Mouse (Mus musculus): ENCODE data around the gene Rps23. TPM values are rescaled to one million over a fixed set of nuclear protein-coding genes. Genes with fewer than 3 reads are reported as not detected.

Rps23 gene
- 1,032 and 1,064 TPM in 2 replicates for polyA plus RNA-seq (2012; rRNA removed)

DNA sequence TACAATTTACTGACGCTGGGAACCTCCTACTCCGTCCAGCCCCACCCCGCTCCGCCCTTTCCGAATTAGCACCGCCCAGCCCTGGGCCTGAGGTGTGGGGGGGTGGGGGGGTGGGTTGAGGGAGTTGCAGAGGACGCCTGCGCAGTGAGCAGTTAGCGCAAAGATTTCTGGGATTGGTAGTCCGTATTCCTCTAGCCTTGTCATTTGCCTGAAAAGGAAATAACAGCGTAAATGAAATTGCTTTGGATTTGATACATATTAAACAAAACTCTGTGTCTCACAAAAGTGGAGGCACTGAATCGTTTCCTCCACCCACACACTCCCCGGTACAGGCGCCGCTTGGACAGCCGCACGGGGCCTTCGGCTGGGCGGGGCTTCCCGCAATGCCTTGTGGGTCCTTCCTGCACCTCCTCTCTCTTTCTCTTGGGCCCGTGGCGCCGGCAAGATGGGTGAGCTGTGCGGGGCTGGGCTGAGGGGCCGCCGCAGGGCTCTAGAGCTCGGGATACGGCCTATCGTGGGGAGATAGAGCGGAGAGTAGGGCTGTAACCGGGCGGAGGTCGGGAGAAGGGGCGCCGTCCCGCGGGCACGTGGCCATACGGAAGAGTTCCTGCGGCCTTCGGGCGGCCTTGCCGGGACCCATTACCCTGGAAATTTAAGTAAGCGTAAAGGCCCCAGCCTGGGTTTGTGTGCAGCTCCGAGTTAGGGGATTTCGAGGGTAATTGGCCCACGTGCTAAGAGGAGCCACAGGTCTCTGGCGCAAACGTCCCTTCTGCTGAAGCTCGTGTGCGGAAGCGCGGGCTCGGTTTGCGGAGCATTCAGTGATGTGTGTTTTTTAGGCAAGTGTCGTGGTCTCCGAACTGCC, at the start of gene Rps23:
TSS of gene Rps23 (plus strand) at position 208 of the 862 bp plus-strand sequence.

DNA sequence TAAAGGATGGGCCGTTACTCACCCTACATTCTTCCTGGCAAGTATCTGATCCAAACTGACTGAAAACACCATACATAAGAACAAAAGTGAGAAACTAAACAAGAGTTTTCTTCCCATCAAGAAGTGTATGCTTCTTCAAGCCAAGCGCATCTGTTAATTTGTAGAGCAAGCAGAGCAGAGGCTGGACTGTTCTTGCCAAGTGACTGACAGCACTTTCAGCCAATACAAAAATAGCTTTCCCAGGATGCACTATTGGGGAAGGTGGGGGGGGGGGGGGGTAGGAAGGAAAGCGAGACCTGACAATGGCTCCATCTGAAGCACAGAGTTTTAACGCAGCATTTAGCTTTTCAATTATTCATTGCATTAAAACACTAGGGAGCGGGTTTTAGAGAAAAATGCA, 17.6 kb upstream of the Rps23 start, which contains the start of gene Atp6ap1l:
TSS of gene Atp6ap1l (minus strand) at position 180 of the 400 bp plus-strand sequence.

Other genes starting within 250 kb of the Rps23 start
- 2.0 and 2.2 TPM in 2 replicates for gene Atp6ap1l, start 17.6 kb upstream of the Rps23 start, polyA plus RNA-seq (2012; rRNA removed)